Mouse (Mus musculus) liver, embryonic 16.5 days (tissue): Measurements from ENCODE around the gene Gucy2g. TPM values are rescaled to one million over a fixed set of nuclear protein-coding genes. Genes with fewer than 3 reads are reported as not detected.
A peak's percentile ranks its signal among the peaks of the same experiment; 100 is the strongest.

Experiments used
- ATAC-seq: fragments of 200-750 bp; cut with Nextera tagmentation; 2 replicates; pipeline ENCODE4 v1.8.0; 2017; ENCODE audit warnings: low read depth, mild to moderate bottlenecking, moderate number of reproducible peaks, moderate library complexity
- H3K27ac ChIP-seq: fragments of 300-500 bp; sonication (generic); 2 replicates; pipeline ENCODE4 v1.5.1; 2014; ENCODE audit warnings: mild to moderate bottlenecking, low read length
- H3K27me3 ChIP-seq: fragments of 300-500 bp; sonication (generic); 2 replicates; pipeline ENCODE4 v1.6.1; 2014; ENCODE audit warnings: low read depth, low read length, mixed read lengths; ENCODE audit not compliant: control insufficient read depth, insufficient read depth
- H3K36me3 ChIP-seq: fragments of 300-500 bp; sonication (generic); 2 replicates; pipeline ENCODE4 v1.6.1; 2014; ENCODE audit warnings: mild to moderate bottlenecking; ENCODE audit not compliant: control insufficient read depth, insufficient read depth
- H3K4me1 ChIP-seq: fragments of 300-500 bp; sonication (generic); 2 replicates; pipeline ENCODE4 v1.6.1; 2014; ENCODE audit warnings: low read depth, low read length, mixed read lengths; ENCODE audit not compliant: control insufficient read depth
- H3K4me2 ChIP-seq: fragments of 300-500 bp; sonication (generic); 2 replicates; pipeline ENCODE4 v1.6.1; 2014; ENCODE audit warnings: low read depth, low read length, mixed read lengths
- H3K4me3 ChIP-seq: fragments of 300-500 bp; sonication (generic); 2 replicates; pipeline ENCODE4 v1.5.1; 2014; ENCODE audit warnings: low read depth, mild to moderate bottlenecking, low read length
- H3K9ac ChIP-seq: fragments of 300-500 bp; sonication (generic); 2 replicates; pipeline ENCODE4 v1.6.1; 2014; ENCODE audit warnings: low read depth, low read length
- H3K9me3 ChIP-seq: fragments of 300-500 bp; sonication (generic); replicated peaks from 2 replicates; pipeline ENCODE4 v1.6.1; 2016; ENCODE audit warnings: low read length; ENCODE audit not compliant: control insufficient read depth
- WGBS: fragments of 180-500 bp; shearing (Covaris S2); extraction: QIAGEN DNeasy Blood & Tissue Kit; methylation state at CpG from one replicate; pipeline ENCODE4 v1.1.7; 2014; ENCODE audit not compliant: insufficient replicate concordance; 5-methylcytosine and 5-hydroxymethylcytosine counted together
- polyA plus RNA-seq: library from polyadenylated mRNA; unstranded; fragments of >200 nt; fragmentation: Nextera tagmentation; extraction: Ambion mirVana; gene quantifications from 2 replicates; pipeline ENCODE4 v1.2.1, GENCODE M21; 2015

The Gucy2g gene
- polyA plus RNA-seq, 1 experiment from 2014 or later, result 0.02 TPM

GRCm38 (mm10) chr19:55191596-55191995 is 49.4 kb downstream of the Gucy2g start:
- Histone ChIP-seq H3K36me3 (no peaks in the 10 kb centered on the region), H3K9ac (no peak overlapping the region), H3K27ac (peak overlapping the region; percentile 76), H3K27me3 (no peaks in the 10 kb centered on the region), H3K4me2 (no peak overlapping the region), H3K4me3 (no peak overlapping the region), H3K9me3 (no peaks in the 10 kb centered on the region), H3K4me1 (peaks cover 6% of the 10 kb centered on the region)
- no peak for ATAC-seq
- WGBS, result 51% methylated on average over 2 of the region's 2 CpGs

GRCm38 (mm10) chr19:55190065-55190464 is 51.0 kb downstream of the Gucy2g start:
- no peak overlapping the region for H3K27ac ChIP-seq
- no peak for ATAC-seq
- H3K9ac ChIP-seq, result no peak overlapping the region
- H3K27me3 ChIP-seq, result no peaks in the 10 kb centered on the region
- no peak overlapping the region for H3K4me2 ChIP-seq
- 49% methylated on average over 5 of the region's 5 CpGs for WGBS
- no peak overlapping the region for H3K4me3 ChIP-seq
- no peaks in the 10 kb centered on the region for H3K9me3 ChIP-seq
- peaks cover 6% of the 10 kb centered on the region for H3K4me1 ChIP-seq
- no peaks in the 10 kb centered on the region for H3K36me3 ChIP-seq

- H3K9me3 ChIP-seq, result no peaks in the 10 kb centered on the region
- no peak overlapping the region for H3K27ac ChIP-seq
- 53% methylated on average over 3 of the region's 3 CpGs for WGBS
- H3K4me3 ChIP-seq, result no peak overlapping the region
- no peaks in the 10 kb centered on the region for H3K27me3 ChIP-seq
- H3K9ac ChIP-seq, result no peak overlapping the region
- H3K4me1 ChIP-seq, result no peaks in the 10 kb centered on the region
- H3K36me3 ChIP-seq, result no peaks in the 10 kb centered on the region
- no peak overlapping the region for H3K4me2 ChIP-seq
- ATAC-seq, result no peak
Observed at GRCm38 (mm10) chr19:55185651-55186050, 55.4 kb downstream of the Gucy2g start.

- no peak overlapping the region for H3K4me3 ChIP-seq
- no peaks in the 10 kb centered on the region for H3K4me1 ChIP-seq
- H3K9ac ChIP-seq, result no peak overlapping the region
- H3K9me3 ChIP-seq, result no peaks in the 10 kb centered on the region
- no peak for ATAC-seq
- H3K4me2 ChIP-seq, result no peak overlapping the region
- no peaks in the 10 kb centered on the region for H3K36me3 ChIP-seq
- no peak overlapping the region for H3K27ac ChIP-seq
- whole genome bisulfite sequencing, result 64% methylated on average over 7 of the region's 7 CpGs
- H3K27me3 ChIP-seq, result no peaks in the 10 kb centered on the region
Observed at GRCm38 (mm10) chr19:55185074-55185473, 56.0 kb downstream of the Gucy2g start.

GRCm38 (mm10) chr19:55184442-55184841 is 56.6 kb downstream of the Gucy2g start:
- no peaks in the 10 kb centered on the region for H3K27me3 ChIP-seq
- no peak overlapping the region for H3K4me3 ChIP-seq
- no peaks in the 10 kb centered on the region for H3K36me3 ChIP-seq
- no peaks in the 10 kb centered on the region for H3K9me3 ChIP-seq
- H3K4me2 ChIP-seq, result no peak overlapping the region
- ATAC-seq, result no peak
- no peak overlapping the region for H3K9ac ChIP-seq
- H3K27ac ChIP-seq, result no peak overlapping the region
- 62% methylated on average over 7 of the region's 7 CpGs for WGBS
- no peaks in the 10 kb centered on the region for H3K4me1 ChIP-seq

- Histone ChIP-seq H3K4me3 (no peak within 1 kb of the TSS), H3K9me3 (no peaks in the 10 kb centered on the region), H3K4me1 (no peaks in the 10 kb centered on the region), H3K27ac (no peak within 1 kb of the TSS), H3K27me3 (no peaks in the 10 kb centered on the region), H3K4me2 (no peak within 1 kb of the TSS), H3K36me3 (no peaks in the 10 kb centered on the region), H3K9ac (no peak within 1 kb of the TSS)
- 67% methylated on average over 5 of the region's 5 CpGs for WGBS
- ATAC-seq, result no peak
Observed at GRCm38 (mm10) chr19:55180433-55180832, 60.6 kb downstream of the Gucy2g start, which contains the start of gene Tectb. TSS of gene Tectb (plus strand) at chr19:55180733.

GRCm38 (mm10) chr19:55177143-55177542 is 63.9 kb downstream of the Gucy2g start:
- Histone ChIP-seq H3K4me2 (no peak overlapping the region), H3K4me1 (no peaks in the 10 kb centered on the region), H3K36me3 (no peaks in the 10 kb centered on the region), H3K9me3 (no peaks in the 10 kb centered on the region), H3K27me3 (no peaks in the 10 kb centered on the region), H3K9ac (no peak overlapping the region), H3K4me3 (no peak overlapping the region), H3K27ac (no peak overlapping the region)
- 65% methylated on average over 3 of the region's 3 CpGs for WGBS
- no peak for ATAC-seq

- ATAC-seq, result no peak
Observed at GRCm38 (mm10) chr19:55171585-55171984, 69.5 kb downstream of the Gucy2g start.

GRCm38 (mm10) chr19:55170399-55170798 is 70.6 kb downstream of the Gucy2g start:
- Histone ChIP-seq H3K4me1 (no peaks in the 10 kb centered on the region), H3K27me3 (no peaks in the 10 kb centered on the region), H3K9me3 (no peaks in the 10 kb centered on the region), H3K27ac (no peak overlapping the region), H3K4me3 (no peak overlapping the region), H3K36me3 (no peaks in the 10 kb centered on the region), H3K4me2 (no peak overlapping the region), H3K9ac (no peak overlapping the region)
- ATAC-seq, result no peak

More at GRCm38 (mm10) chr19:55171585-55171984, 69.5 kb downstream of the Gucy2g start:
- no peak overlapping the region for H3K4me3 ChIP-seq
- H3K36me3 ChIP-seq, result no peaks in the 10 kb centered on the region
- H3K27ac ChIP-seq, result no peak overlapping the region
- H3K27me3 ChIP-seq, result no peaks in the 10 kb centered on the region
- no peaks in the 10 kb centered on the region for H3K4me1 ChIP-seq
- H3K9ac ChIP-seq, result no peak overlapping the region
- no peak overlapping the region for H3K4me2 ChIP-seq
- no peaks in the 10 kb centered on the region for H3K9me3 ChIP-seq
- WGBS, result 63% methylated on average over 1 of the region's 1 CpGs
